Mouse (Mus musculus) embryonic facial prominence, embryonic 15.5 days (tissue): Measurements from ENCODE around the gene Ranbp9. TPM values are rescaled to one million over a fixed set of nuclear protein-coding genes. Genes with fewer than 3 reads are reported as not detected.
A peak's percentile ranks its signal among the peaks of the same experiment; 100 is the strongest.

Experiments
- ATAC-seq: fragments of 200-750 bp; cut with Nextera tagmentation; 2 replicates; pipeline ENCODE4 v1.8.0; 2017; ENCODE audit warnings: low read depth, moderate TSS enrichment; ENCODE audit not compliant: insufficient number of reproducible peaks, low FRiP score, low TSS enrichment
- H3K27ac ChIP-seq: fragments of 300-500 bp; sonication (generic); replicated peaks from 2 replicates; pipeline ENCODE4 v1.5.1; 2015; ENCODE audit warnings: mild to moderate bottlenecking, inconsistent platforms
- H3K27me3 ChIP-seq: fragments of 300-500 bp; sonication (generic); 2 replicates; pipeline ENCODE4 v1.6.1; 2015; ENCODE audit warnings: inconsistent platforms
- H3K36me3 ChIP-seq: fragments of 300-500 bp; sonication (generic); 2 replicates; pipeline ENCODE4 v1.6.1; 2015; ENCODE audit warnings: mild to moderate bottlenecking, inconsistent platforms
- H3K4me1 ChIP-seq: fragments of 300-500 bp; sonication (generic); 2 replicates; pipeline ENCODE4 v1.6.1; 2015; ENCODE audit warnings: inconsistent platforms
- H3K4me2 ChIP-seq: fragments of 300-500 bp; sonication (generic); replicated peaks from 2 replicates; pipeline ENCODE4 v1.6.1; 2015; ENCODE audit warnings: mild to moderate bottlenecking, inconsistent platforms
- H3K4me3 ChIP-seq: fragments of 300-500 bp; sonication (generic); replicated peaks from 2 replicates; pipeline ENCODE4 v1.5.1; 2015; ENCODE audit warnings: mild to moderate bottlenecking, inconsistent platforms
- H3K9ac ChIP-seq: fragments of 300-500 bp; sonication (generic); 2 replicates; pipeline ENCODE4 v1.6.1; 2015; ENCODE audit warnings: inconsistent platforms
- H3K9me3 ChIP-seq: fragments of 300-500 bp; sonication (generic); replicated peaks from 2 replicates; pipeline ENCODE4 v1.6.1; 2016; ENCODE audit warnings: inconsistent platforms
- WGBS: fragments of 180-500 bp; shearing (Covaris S2); methylation state at CpG from one replicate; pipeline ENCODE4 v1.1.7; 2015; 5-methylcytosine and 5-hydroxymethylcytosine counted together
- polyA plus RNA-seq: library from polyadenylated mRNA; unstranded; fragments of >200 nt; fragmentation: Nextera tagmentation; extraction: Ambion mirVana; gene quantifications from 2 replicates; pipeline ENCODE4 v1.2.1, GENCODE M21; 2015

Gene Ranbp9
- polyA plus RNA-seq, 1 experiment from 2014 or later, result 9.2 TPM

- peaks cover 5% of the 10 kb centered on the region; the same call in 1 of the 2 replicates for H3K4me1 ChIP-seq
- WGBS, result 90% methylated on average over 5 of the region's 5 CpGs
- no peaks in the 10 kb centered on the region for H3K9me3 ChIP-seq
- ATAC-seq, result no peak
- no peak overlapping the region for H3K27ac ChIP-seq
- H3K27me3 ChIP-seq, result no peaks in the 10 kb centered on the region
- no peaks in the 10 kb centered on the region for H3K36me3 ChIP-seq
- no peak overlapping the region for H3K4me3 ChIP-seq
- no peak overlapping the region for H3K9ac ChIP-seq
- H3K4me2 ChIP-seq, result no peak overlapping the region
Observed at GRCm38 (mm10) chr13:43516119-43516518, 35.0 kb upstream of the Ranbp9 start.

GRCm38 (mm10) chr13:43514950-43515358, 33.9 kb upstream of the Ranbp9 start:
- Histone ChIP-seq H3K4me3 (no peak overlapping the region), H3K4me1 (peaks cover 5% of the 10 kb centered on the region; the same call in 1 of the 2 replicates), H3K9ac (no peak overlapping the region), H3K36me3 (no peaks in the 10 kb centered on the region), H3K4me2 (no peak overlapping the region), H3K27ac (no peak overlapping the region), H3K27me3 (no peaks in the 10 kb centered on the region), H3K9me3 (no peaks in the 10 kb centered on the region)
- 75% methylated on average over 8 of the region's 8 CpGs for WGBS
- no peak for ATAC-seq

GRCm38 (mm10) chr13:43512736-43513135, 31.7 kb upstream of the Ranbp9 start:
- ATAC-seq, result no peak
- no peak overlapping the region for H3K4me3 ChIP-seq
- WGBS, result 79% methylated on average over 3 of the region's 3 CpGs
- H3K9me3 ChIP-seq, result no peaks in the 10 kb centered on the region
- H3K4me1 ChIP-seq, result no peaks in the 10 kb centered on the region
- H3K36me3 ChIP-seq, result no peaks in the 10 kb centered on the region
- H3K4me2 ChIP-seq, result no peak overlapping the region
- H3K27ac ChIP-seq, result no peak overlapping the region
- no peak overlapping the region for H3K9ac ChIP-seq
- H3K27me3 ChIP-seq, result no peaks in the 10 kb centered on the region

- Histone ChIP-seq H3K9me3 (no peaks in the 10 kb centered on the region), H3K27me3 (no peaks in the 10 kb centered on the region), H3K27ac (no peak overlapping the region), H3K4me2 (no peak overlapping the region), H3K4me3 (no peak overlapping the region), H3K9ac (no peak overlapping the region), H3K36me3 (no peaks in the 10 kb centered on the region), H3K4me1 (peaks cover 15% of the 10 kb centered on the region)
- ATAC-seq, result no peak
- 84% methylated on average over 3 of the region's 3 CpGs for WGBS
Observed at GRCm38 (mm10) chr13:43505798-43506197, 24.7 kb upstream of the Ranbp9 start.

- Histone ChIP-seq H3K36me3 (no peaks in the 10 kb centered on the region), H3K27me3 (no peaks in the 10 kb centered on the region), H3K4me3 (peak overlapping the region; percentile 32), H3K4me2 (peak overlapping the region; percentile 45), H3K9ac (0 out of 2 replicates have a peak overlapping the region, but pooled peaks have one; percentile 13), H3K27ac (peak overlapping the region; percentile 3), H3K9me3 (no peaks in the 10 kb centered on the region), H3K4me1 (peaks cover 15% of the 10 kb centered on the region)
- WGBS, result 2% methylated on average over 19 of the region's 19 CpGs
- ATAC-seq, result peak; percentile 53; the same call in 1 of the 2 replicates
Observed at GRCm38 (mm10) chr13:43503395-43503850, 22.3 kb upstream of the Ranbp9 start.

- H3K36me3 ChIP-seq, result no peaks in the 10 kb centered on the region
- H3K4me2 ChIP-seq, result no peak overlapping the region
- H3K4me3 ChIP-seq, result no peak overlapping the region
- peaks cover 15% of the 10 kb centered on the region for H3K4me1 ChIP-seq
- no peaks in the 10 kb centered on the region for H3K9me3 ChIP-seq
- H3K27ac ChIP-seq, result no peak overlapping the region
- ATAC-seq, result no peak
- no peak overlapping the region for H3K9ac ChIP-seq
- WGBS, result 75% methylated on average over 5 of the region's 5 CpGs
- H3K27me3 ChIP-seq, result no peaks in the 10 kb centered on the region
Observed at GRCm38 (mm10) chr13:43501601-43502000, 20.5 kb upstream of the Ranbp9 start.

GRCm38 (mm10) chr13:43500483-43500850, 19.4 kb upstream of the Ranbp9 start:
- 88% methylated on average over 4 of the region's 4 CpGs for WGBS
- Histone ChIP-seq H3K9ac (no peak overlapping the region), H3K4me3 (no peak overlapping the region), H3K27ac (no peak overlapping the region), H3K4me2 (no peak overlapping the region), H3K36me3 (no peaks in the 10 kb centered on the region), H3K9me3 (no peaks in the 10 kb centered on the region), H3K27me3 (no peaks in the 10 kb centered on the region), H3K4me1 (peaks cover 15% of the 10 kb centered on the region)
- no peak for ATAC-seq

GRCm38 (mm10) chr13:43499731-43500482, 18.8 kb upstream of the Ranbp9 start:
- ATAC-seq, result no peak
- no peak overlapping the region for H3K4me2 ChIP-seq
- no peaks in the 10 kb centered on the region for H3K36me3 ChIP-seq
- H3K4me3 ChIP-seq, result no peak overlapping the region
- no peaks in the 10 kb centered on the region for H3K9me3 ChIP-seq
- peaks cover 15% of the 10 kb centered on the region for H3K4me1 ChIP-seq
- H3K27me3 ChIP-seq, result no peaks in the 10 kb centered on the region
- WGBS, result 71% methylated on average over 7 of the region's 7 CpGs
- H3K9ac ChIP-seq, result no peak overlapping the region
- H3K27ac ChIP-seq, result no peak overlapping the region

GRCm38 (mm10) chr13:43498849-43499248, 17.8 kb upstream of the Ranbp9 start:
- H3K4me3 ChIP-seq, result no peak overlapping the region
- no peak for ATAC-seq
- 54% methylated on average over 14 of the region's 14 CpGs for WGBS
- H3K4me1 ChIP-seq, result peaks cover 10% of the 10 kb centered on the region
- H3K27me3 ChIP-seq, result no peaks in the 10 kb centered on the region
- H3K27ac ChIP-seq, result no peak overlapping the region
- no peak overlapping the region for H3K4me2 ChIP-seq
- no peaks in the 10 kb centered on the region for H3K36me3 ChIP-seq
- H3K9ac ChIP-seq, result no peak overlapping the region
- no peaks in the 10 kb centered on the region for H3K9me3 ChIP-seq

- ATAC-seq, result no peak
- Histone ChIP-seq H3K27me3 (no peaks in the 10 kb centered on the region), H3K4me3 (no peak overlapping the region), H3K9me3 (no peaks in the 10 kb centered on the region), H3K27ac (no peak overlapping the region), H3K36me3 (no peaks in the 10 kb centered on the region), H3K4me2 (no peak overlapping the region), H3K4me1 (peaks cover 7% of the 10 kb centered on the region; the same call in 1 of the 2 replicates), H3K9ac (no peak overlapping the region)
- 95% methylated on average over 3 of the region's 3 CpGs for WGBS
Observed at GRCm38 (mm10) chr13:43497769-43498168, 16.7 kb upstream of the Ranbp9 start.

GRCm38 (mm10) chr13:43496660-43497059, 15.6 kb upstream of the Ranbp9 start:
- H3K9me3 ChIP-seq, result no peaks in the 10 kb centered on the region
- no peak overlapping the region for H3K4me2 ChIP-seq
- H3K4me1 ChIP-seq, result peaks cover 10% of the 10 kb centered on the region; the same call in 1 of the 2 replicates
- no peak for ATAC-seq
- H3K27me3 ChIP-seq, result no peaks in the 10 kb centered on the region
- H3K9ac ChIP-seq, result no peak overlapping the region
- H3K27ac ChIP-seq, result no peak overlapping the region
- no peaks in the 10 kb centered on the region for H3K36me3 ChIP-seq
- H3K4me3 ChIP-seq, result no peak overlapping the region
- WGBS, result 3% methylated on average over 2 of the region's 2 CpGs

GRCm38 (mm10) chr13:43495645-43496044, 14.6 kb upstream of the Ranbp9 start:
- no peak for ATAC-seq
- Histone ChIP-seq H3K9me3 (no peaks in the 10 kb centered on the region), H3K27me3 (no peaks in the 10 kb centered on the region), H3K4me3 (no peak overlapping the region), H3K9ac (no peak overlapping the region), H3K36me3 (no peaks in the 10 kb centered on the region), H3K27ac (no peak overlapping the region), H3K4me1 (peaks cover 10% of the 10 kb centered on the region; the same call in 1 of the 2 replicates), H3K4me2 (no peak overlapping the region)
- 88% methylated on average over 7 of the region's 7 CpGs for WGBS
